Mouse (Mus musculus): ENCODE measurements around the gene Gli2. TPM values are rescaled to one million over a fixed set of nuclear protein-coding genes. Genes with fewer than 3 reads are reported as not detected.

Gene Gli2
- total RNA-seq, 1 experiment: 9.8 TPM

DNA sequence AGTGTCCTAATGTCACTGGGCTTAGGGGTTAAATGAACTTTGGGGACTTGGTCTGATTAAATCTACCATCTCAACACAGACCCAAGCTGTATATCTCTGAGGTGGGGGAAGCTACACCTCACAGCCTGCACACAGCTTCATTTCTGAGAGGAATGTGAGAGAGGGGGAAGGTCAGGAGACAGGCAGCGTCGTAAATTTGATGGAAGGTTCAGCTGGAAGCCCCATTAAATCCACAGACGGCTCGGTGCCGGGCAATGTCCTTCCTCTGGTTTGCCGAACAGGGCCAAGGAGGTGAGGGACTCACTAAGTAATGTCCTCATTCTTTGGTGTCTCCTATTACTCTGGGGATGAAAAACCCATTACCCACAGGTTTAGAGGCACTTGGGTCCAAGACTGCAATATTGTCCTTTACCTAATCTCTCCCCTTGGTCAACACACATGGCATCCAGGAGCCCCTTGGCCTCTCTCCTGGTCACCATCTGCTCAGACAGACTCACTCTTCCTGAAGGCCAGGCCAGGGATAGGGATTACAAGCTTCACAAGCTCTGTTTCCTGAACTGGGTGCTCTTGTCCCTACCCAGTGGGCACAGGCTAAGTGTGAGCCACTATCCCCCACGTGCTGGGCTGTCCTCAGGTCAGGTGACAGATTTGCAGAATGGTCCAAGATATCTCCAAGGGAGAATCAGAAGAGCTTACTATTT lies 135.7 kb downstream of the Gli2 start:
- no peak for DNase-seq (ENCODE audit: low read depth, low spot score)
- Histone ChIP-seq H3K4me1 (ENCODE audit: control insufficient read depth in 2 of 2, insufficient read depth in 2 of 2, low read length in 2 of 2, poor library complexity in 1 of 2) (peaks cover 3 to 21% of the 10 kb centered on the region in 2 experiments; a peak in 2 of 4 replicates), H3K36me3 (ENCODE audit: control insufficient read depth, insufficient read depth, low read length, poor library complexity, severe bottlenecking) (no peaks in the 10 kb centered on the region; the same call in 1 of the 2 replicates), H3K9ac (ENCODE audit: insufficient read depth, low read depth, low read length, poor library complexity, severe bottlenecking) (no peak overlapping the region), H3K9me3 (ENCODE audit: control insufficient read depth, insufficient read depth, low read depth, low read length) (no peaks in the 10 kb centered on the region), H3K27ac (ENCODE audit: insufficient read depth, low read depth, low read length, poor library complexity, severe bottlenecking) (no peak overlapping the region), H3K4me3 (ENCODE audit: insufficient read depth in 1 of 2, low read depth in 1 of 2, low read length in 2 of 2, poor library complexity in 1 of 2, severe bottlenecking in 1 of 2) (no peak overlapping the region)
- in situ Hi-C loops (cut with MboI; ENCODE audit: low sequenced_read_pairs in 2 of 2, unreplicated experiment in 2 of 2): no loop called here
- TF ChIP-seq HCFC1 (IDR thresholded peaks at IDR 0.05; ENCODE audit: borderline replicate concordance, insufficient read depth, low read length) (no peak), CHD2 (IDR thresholded peaks at IDR 0.05; ENCODE audit: low read depth, low read length) (no peak), MAFK (IDR thresholded peaks at IDR 0.05; ENCODE audit: insufficient read depth, low read depth, low read length) (no peak), ZC3H11A (IDR thresholded peaks at IDR 0.05; ENCODE audit: borderline replicate concordance, low read depth, low read length) (no peak), ZNF384 (IDR thresholded peaks at IDR 0.05; ENCODE audit: low read depth, low read length) (no peak)

DNA sequence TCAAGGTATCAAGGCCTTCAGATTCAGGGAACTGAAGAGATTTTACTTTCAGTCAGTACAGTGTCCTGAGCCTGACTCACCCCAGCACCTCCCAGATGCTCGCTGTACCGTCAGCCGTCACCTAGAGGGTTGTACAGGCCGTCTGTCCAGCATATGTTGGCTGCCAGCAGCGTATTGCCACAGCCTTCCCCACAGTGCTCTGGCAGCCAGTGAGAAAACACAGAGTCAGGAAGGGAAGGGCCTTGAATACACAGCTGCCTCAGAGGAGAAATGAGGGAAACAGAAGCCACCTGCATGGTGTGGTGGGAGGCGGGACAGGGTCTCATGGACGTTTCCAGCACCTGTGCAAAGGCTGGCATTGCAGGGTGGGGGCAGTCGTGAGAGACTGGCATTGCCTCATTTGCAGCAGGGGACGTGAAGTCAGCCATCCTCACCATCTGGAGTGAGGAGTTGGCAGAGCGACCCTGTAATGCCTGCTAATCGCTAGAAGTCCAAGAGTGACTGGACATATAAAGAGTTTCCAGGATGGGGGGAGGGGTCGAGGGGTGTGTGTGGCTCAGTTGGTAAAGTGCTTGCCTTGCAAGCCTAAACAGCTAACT lies 136.8 kb downstream of the Gli2 start:
- Histone ChIP-seq H3K9me3 (ENCODE audit: control insufficient read depth, insufficient read depth, low read depth, low read length) (no peaks in the 10 kb centered on the region), H3K4me3 (ENCODE audit: insufficient read depth in 1 of 2, low read depth in 1 of 2, low read length in 2 of 2, poor library complexity in 1 of 2, severe bottlenecking in 1 of 2) (no peak overlapping the region), H3K36me3 (ENCODE audit: control insufficient read depth, insufficient read depth, low read length, poor library complexity, severe bottlenecking) (no peaks in the 10 kb centered on the region; the same call in 1 of the 2 replicates), H3K27ac (ENCODE audit: insufficient read depth, low read depth, low read length, poor library complexity, severe bottlenecking) (no peak overlapping the region), H3K9ac (ENCODE audit: insufficient read depth, low read depth, low read length, poor library complexity, severe bottlenecking) (no peak overlapping the region), H3K4me1 (ENCODE audit: control insufficient read depth in 2 of 2, insufficient read depth in 2 of 2, low read length in 2 of 2, poor library complexity in 1 of 2) (peaks cover 3 to 26% of the 10 kb centered on the region in 2 experiments; a peak in 2 of 4 replicates)
- no peak for DNase-seq (ENCODE audit: low read depth, low spot score)
- TF ChIP-seq ZC3H11A (IDR thresholded peaks at IDR 0.05; ENCODE audit: borderline replicate concordance, low read depth, low read length) (no peak), HCFC1 (IDR thresholded peaks at IDR 0.05; ENCODE audit: borderline replicate concordance, insufficient read depth, low read length) (no peak), CHD2 (IDR thresholded peaks at IDR 0.05; ENCODE audit: low read depth, low read length) (no peak), MAFK (IDR thresholded peaks at IDR 0.05; ENCODE audit: insufficient read depth, low read depth, low read length) (no peak), ZNF384 (IDR thresholded peaks at IDR 0.05; ENCODE audit: low read depth, low read length) (no peak)
- in situ Hi-C loops (cut with MboI; ENCODE audit: low sequenced_read_pairs in 2 of 2, unreplicated experiment in 2 of 2): no loop called here

DNA sequence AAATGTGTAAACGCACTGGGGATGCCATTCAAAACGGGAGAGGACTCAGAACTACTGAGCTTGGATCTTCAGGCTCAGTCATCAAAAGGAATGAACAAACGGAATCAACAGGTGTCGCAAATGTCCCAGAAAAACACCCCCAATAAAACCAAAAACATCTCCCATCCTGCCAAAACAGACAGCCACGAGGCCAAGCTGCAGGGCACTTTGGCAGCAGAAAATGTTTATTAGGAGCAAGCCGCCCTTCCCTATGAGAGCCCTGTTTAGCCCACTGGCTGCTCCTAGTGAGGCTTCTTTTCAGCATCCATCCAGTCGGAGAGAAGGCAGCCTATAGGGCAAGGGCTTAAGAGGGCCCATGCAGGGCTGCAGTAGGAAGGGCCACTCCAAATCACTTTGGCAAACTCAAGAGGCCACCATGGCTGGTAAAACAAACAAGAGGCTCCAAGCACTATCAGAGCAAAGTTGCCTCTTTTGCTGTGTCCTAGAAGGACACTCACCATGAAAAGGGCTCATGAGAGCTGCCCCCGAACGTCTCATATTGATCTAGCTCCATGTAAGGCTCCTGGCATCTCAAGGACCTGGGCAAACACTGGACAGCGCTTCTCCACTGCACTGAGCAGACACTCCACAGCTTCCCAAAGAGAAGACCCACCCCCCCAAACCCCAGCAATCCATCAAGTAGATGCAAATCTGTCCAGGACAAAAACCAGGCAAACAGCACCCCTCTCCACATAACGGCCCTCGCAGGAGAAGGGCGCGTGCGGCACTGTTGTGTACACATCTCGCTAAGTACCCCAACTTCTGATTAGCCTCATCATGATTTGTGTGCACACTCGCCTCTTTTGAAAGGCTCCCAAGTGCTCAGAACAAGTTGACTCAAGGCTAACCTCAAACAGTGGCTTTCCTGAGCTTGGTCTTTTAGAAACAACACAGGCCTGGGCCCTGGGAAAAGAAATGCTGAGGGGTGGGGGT lies 139.7 kb downstream of the Gli2 start:
- no peak for DNase-seq (ENCODE audit: low read depth, low spot score)
- in situ Hi-C loops (cut with MboI; ENCODE audit: low sequenced_read_pairs in 2 of 2, unreplicated experiment in 2 of 2): no loop called here
- H3K9me3 ChIP-seq (ENCODE audit: control insufficient read depth, insufficient read depth, low read depth, low read length): no peaks in the 10 kb centered on the region
- H3K27ac ChIP-seq (ENCODE audit: insufficient read depth, low read depth, low read length, poor library complexity, severe bottlenecking): no peak overlapping the region
- no peaks in the 10 kb centered on the region; the same call in 1 of the 2 replicates for H3K36me3 ChIP-seq (ENCODE audit: control insufficient read depth, insufficient read depth, low read length, poor library complexity, severe bottlenecking)
- no peak overlapping the region for H3K4me3 ChIP-seq (ENCODE audit: insufficient read depth in 1 of 2, low read depth in 1 of 2, low read length in 2 of 2, poor library complexity in 1 of 2, severe bottlenecking in 1 of 2)
- H3K9ac ChIP-seq (ENCODE audit: insufficient read depth, low read depth, low read length, poor library complexity, severe bottlenecking): no peak overlapping the region
- peaks cover 9 to 34% of the 10 kb centered on the region in 2 experiments for H3K4me1 ChIP-seq (ENCODE audit: control insufficient read depth in 2 of 2, insufficient read depth in 2 of 2, low read length in 2 of 2, poor library complexity in 1 of 2)
- TF ChIP-seq HCFC1 (IDR thresholded peaks at IDR 0.05; ENCODE audit: borderline replicate concordance, insufficient read depth, low read length) (no peak), CHD2 (IDR thresholded peaks at IDR 0.05; ENCODE audit: low read depth, low read length) (no peak), ZNF384 (IDR thresholded peaks at IDR 0.05; ENCODE audit: low read depth, low read length) (no peak), ZC3H11A (IDR thresholded peaks at IDR 0.05; ENCODE audit: borderline replicate concordance, low read depth, low read length) (no peak), MAFK (IDR thresholded peaks at IDR 0.05; ENCODE audit: insufficient read depth, low read depth, low read length) (no peak)

DNA sequence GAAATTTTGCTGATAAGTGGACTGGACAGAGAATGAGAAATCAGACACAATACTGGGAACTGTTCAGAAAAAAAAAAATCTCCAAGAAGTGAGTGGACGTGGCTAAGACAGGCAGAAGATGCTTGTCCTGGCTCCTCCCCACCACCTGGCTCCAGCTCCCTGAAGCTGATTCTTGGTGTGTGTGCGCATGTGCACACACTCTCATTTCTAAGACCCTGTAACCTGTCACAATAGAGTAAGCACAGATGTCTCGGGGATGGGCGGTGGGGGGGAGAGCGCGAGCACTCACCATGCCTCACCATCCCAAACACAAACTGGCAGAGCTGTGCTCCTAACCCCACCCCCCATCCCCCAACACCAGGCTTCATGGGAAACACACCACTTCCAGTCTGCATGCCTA lies 140.5 kb downstream of the Gli2 start:
- DNase-seq (ENCODE audit: low read depth, low spot score): no peak
- Histone ChIP-seq H3K9me3 (ENCODE audit: control insufficient read depth, insufficient read depth, low read depth, low read length) (no peaks in the 10 kb centered on the region), H3K36me3 (ENCODE audit: control insufficient read depth, insufficient read depth, low read length, poor library complexity, severe bottlenecking) (no peaks in the 10 kb centered on the region; the same call in 1 of the 2 replicates), H3K9ac (ENCODE audit: insufficient read depth, low read depth, low read length, poor library complexity, severe bottlenecking) (no peak overlapping the region), H3K4me1 (ENCODE audit: control insufficient read depth in 2 of 2, insufficient read depth in 2 of 2, low read length in 2 of 2, poor library complexity in 1 of 2) (peaks cover 9 to 36% of the 10 kb centered on the region in 2 experiments), H3K4me3 (ENCODE audit: insufficient read depth in 1 of 2, low read depth in 1 of 2, low read length in 2 of 2, poor library complexity in 1 of 2, severe bottlenecking in 1 of 2) (no peak overlapping the region), H3K27ac (ENCODE audit: insufficient read depth, low read depth, low read length, poor library complexity, severe bottlenecking) (no peak overlapping the region)
- TF ChIP-seq CHD2 (IDR thresholded peaks at IDR 0.05; ENCODE audit: low read depth, low read length) (no peak), ZNF384 (IDR thresholded peaks at IDR 0.05; ENCODE audit: low read depth, low read length) (no peak), MAFK (IDR thresholded peaks at IDR 0.05; ENCODE audit: insufficient read depth, low read depth, low read length) (no peak), ZC3H11A (IDR thresholded peaks at IDR 0.05; ENCODE audit: borderline replicate concordance, low read depth, low read length) (no peak), HCFC1 (IDR thresholded peaks at IDR 0.05; ENCODE audit: borderline replicate concordance, insufficient read depth, low read length) (no peak)
- in situ Hi-C loops (cut with MboI; ENCODE audit: low sequenced_read_pairs in 2 of 2, unreplicated experiment in 2 of 2): no loop called here

All from ES-E14 (cell line).